Mouse (Mus musculus): ENCODE data around the gene Tsga13.

DNA sequence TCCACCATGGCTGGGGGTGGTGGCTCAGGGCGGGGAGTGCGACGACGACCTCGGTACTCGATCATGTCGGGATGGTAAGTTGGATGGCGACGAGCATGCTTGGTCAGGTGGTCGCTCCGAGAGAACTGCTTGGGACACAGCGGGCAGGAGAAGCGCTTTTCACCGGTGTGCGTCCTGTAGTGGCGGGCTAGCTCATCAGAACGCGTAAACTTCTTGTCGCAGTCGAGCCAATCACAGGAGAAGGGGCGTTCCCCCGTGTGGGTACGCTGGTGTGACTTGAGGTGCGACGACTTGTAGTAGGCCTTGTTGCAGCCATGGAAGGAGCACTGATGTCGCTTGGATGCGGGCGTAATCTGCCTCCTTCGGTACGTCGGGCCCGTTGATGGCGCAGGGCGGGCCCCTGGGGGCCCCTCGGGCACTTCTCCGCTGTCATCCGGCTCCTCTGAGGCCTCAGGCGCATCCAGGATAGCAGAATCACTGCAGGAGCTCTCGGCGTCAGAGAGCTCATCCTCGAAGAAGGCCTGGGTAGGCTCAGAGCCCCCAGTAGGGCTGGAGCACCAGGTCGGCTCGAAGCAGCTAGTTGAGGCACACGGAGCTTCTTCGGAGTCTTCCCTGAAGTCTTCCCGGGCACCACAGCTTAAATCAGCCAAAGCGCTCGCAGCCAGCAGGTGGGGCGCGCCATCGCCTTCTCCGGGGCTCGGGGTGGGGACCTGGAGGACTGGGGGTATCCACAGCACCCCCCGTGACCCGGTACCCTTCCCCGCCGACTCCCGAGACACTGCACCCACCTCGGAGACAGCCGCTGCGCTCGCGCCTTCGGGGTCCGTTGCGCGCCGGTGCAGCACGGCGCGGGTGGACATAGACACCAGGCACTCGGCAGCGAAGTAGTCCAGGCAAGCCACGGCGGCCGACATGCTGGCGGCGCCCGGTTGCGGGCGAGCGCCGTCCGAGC lies 42.7 kb upstream of the Tsga13 start:
- TF ChIP-seq GATA1 (IDR thresholded peaks at IDR 0.05; ENCODE audit: borderline replicate concordance, low read length), result no peak
- TF ChIP-seq FLI1 (IDR thresholded peaks at IDR 0.05; ENCODE audit: low read length), result no peak

Measured in megakaryocyte, embryonic 14.5 days (primary cell).